Mouse (Mus musculus) midbrain, embryonic 15.5 days (tissue): ENCODE data around the gene Vstm5. TPM values are rescaled to one million over a fixed set of nuclear protein-coding genes. Genes with fewer than 3 reads are reported as not detected.
"Not testable (repeated sequence)": the region's sequence is repeated elsewhere in the genome, so short reads cannot be mapped to it uniquely, and the experiment has no call there.

Experiments used
- ATAC-seq: fragments of 200-750 bp; cut with Nextera tagmentation; replicated peaks from 2 replicates; pipeline ENCODE4 v1.8.0; 2017; ENCODE audit warnings: moderate TSS enrichment
- H3K27ac ChIP-seq: fragments of 300-500 bp; sonication (generic); 2 replicates; pipeline ENCODE4 v1.5.1; 2015; ENCODE audit warnings: mild to moderate bottlenecking, inconsistent platforms
- H3K27me3 ChIP-seq: fragments of 300-500 bp; sonication (generic); replicated peaks from 2 replicates; pipeline ENCODE4 v1.6.1; 2015; ENCODE audit warnings: inconsistent platforms
- H3K36me3 ChIP-seq: fragments of 300-500 bp; sonication (generic); replicated peaks from 2 replicates; pipeline ENCODE4 v1.6.1; 2015; ENCODE audit warnings: inconsistent platforms
- H3K4me1 ChIP-seq: fragments of 300-500 bp; sonication (generic); 2 replicates; pipeline ENCODE4 v1.6.1; 2015; ENCODE audit warnings: inconsistent platforms
- H3K4me2 ChIP-seq: fragments of 300-500 bp; sonication (generic); 2 replicates; pipeline ENCODE4 v1.6.1; 2015; ENCODE audit warnings: inconsistent platforms, mild to moderate bottlenecking, moderate library complexity
- H3K4me3 ChIP-seq: fragments of 300-500 bp; sonication (generic); 2 replicates; pipeline ENCODE4 v1.5.1; 2015; ENCODE audit warnings: mild to moderate bottlenecking, inconsistent platforms
- H3K9ac ChIP-seq: fragments of 300-500 bp; sonication (generic); 2 replicates; pipeline ENCODE4 v1.6.1; 2015; ENCODE audit warnings: mild to moderate bottlenecking, inconsistent platforms
- H3K9me3 ChIP-seq: fragments of 300-500 bp; sonication (generic); 2 replicates; pipeline ENCODE4 v1.6.1; 2016; ENCODE audit warnings: inconsistent platforms
- WGBS: fragments of 180-500 bp; shearing (Covaris S2); methylation state at CpG from one replicate; pipeline ENCODE4 v1.1.7; 2015; ENCODE audit warnings: mixed read lengths; 5-methylcytosine and 5-hydroxymethylcytosine counted together
- polyA plus RNA-seq: library from polyadenylated mRNA; unstranded; fragments of >200 nt; fragmentation: Nextera tagmentation; extraction: Ambion mirVana; gene quantifications from 2 replicates; pipeline ENCODE4 v1.2.1, GENCODE M21; 2015

The Vstm5 gene
- polyA plus RNA-seq = 22.9 and 24.8 TPM in 2 replicates

DNA sequence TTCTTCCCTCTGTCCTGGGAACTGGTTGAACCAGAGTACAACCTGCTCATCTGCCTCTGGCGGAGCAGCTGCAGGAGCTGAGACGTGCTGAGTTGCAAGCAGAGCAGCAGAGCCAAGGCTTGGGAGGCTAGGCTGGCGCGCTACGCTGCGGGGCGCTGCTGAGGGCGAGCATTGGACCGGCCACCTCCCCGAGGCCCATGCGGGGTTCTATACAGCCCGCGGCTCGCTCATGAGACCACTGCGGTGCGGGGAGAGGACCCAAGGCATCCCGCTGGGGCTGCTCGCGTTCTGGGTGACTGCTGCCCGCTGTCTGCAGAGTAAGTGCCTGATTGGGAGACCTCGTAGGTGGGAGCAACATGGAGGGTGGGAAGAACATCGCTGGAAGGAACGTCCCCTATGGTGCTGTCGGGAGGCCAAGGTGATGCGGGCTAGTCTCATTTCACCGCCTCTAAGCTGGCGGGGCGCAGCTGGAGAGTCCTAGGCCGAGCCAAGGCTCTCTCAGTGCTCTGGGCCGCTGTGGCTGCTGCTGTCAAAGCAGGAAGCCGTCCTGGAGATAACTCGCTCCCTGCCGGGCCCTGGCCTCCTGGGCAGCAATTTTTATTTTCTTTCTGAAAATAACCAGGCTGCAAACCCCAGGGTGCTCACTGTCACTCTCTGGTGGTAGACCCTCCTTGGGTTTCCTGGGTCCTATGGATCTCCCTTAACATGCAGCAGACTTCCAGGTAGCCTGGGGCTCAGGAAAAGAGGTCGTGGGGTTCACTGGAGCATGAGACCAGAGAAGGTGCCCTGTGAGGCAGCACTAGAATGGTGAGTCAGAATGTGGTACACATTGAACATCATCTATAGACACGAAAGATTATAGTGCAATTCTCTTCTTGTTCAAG is at the start of gene Vstm5:
Vstm5 (plus strand) TSS at position 4 of the 884 bp plus-strand sequence.
- H3K4me1 ChIP-seq = peaks cover 11% of the 10 kb centered on the region
- H3K27me3 ChIP-seq = no peaks in the 10 kb centered on the region
- H3K4me3 ChIP-seq = peak within 1 kb of the TSS; percentile 53
- H3K36me3 ChIP-seq = no peaks in the 10 kb centered on the region
- WGBS = 5% methylated on average over 35 of the region's 35 CpGs
- H3K4me2 ChIP-seq = peak within 1 kb of the TSS; percentile 78
- H3K9ac ChIP-seq = peak within 1 kb of the TSS; percentile 47
- peak within 1 kb of the TSS; percentile 72 for H3K27ac ChIP-seq
- ATAC-seq = peak; percentile 96
- H3K9me3 ChIP-seq = no peaks in the 10 kb centered on the region

DNA sequence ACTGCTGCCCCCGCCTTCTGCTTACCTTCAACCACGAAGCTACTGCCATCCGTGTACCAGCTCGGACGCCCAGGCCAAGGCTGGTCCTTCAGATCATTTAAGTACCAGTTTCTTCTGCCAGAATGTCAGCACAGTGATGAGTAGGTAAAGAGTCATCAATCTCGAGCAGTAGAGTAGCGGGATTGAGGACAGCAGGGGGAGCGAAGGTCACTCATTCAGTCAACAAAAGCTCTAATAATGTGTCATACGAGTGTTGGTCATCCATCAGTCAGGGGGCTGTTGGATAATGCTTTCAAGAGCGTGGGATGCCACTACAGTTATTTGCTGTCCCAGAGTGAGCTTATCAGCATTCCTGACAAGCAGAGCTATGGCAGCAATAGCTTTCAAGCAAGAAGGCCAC is 44.0 kb upstream of the Vstm5 start:
- not testable (repeated sequence) for H3K9ac ChIP-seq, H3K27ac ChIP-seq, H3K4me1 ChIP-seq, ATAC-seq, H3K27me3 ChIP-seq, H3K9me3 ChIP-seq, H3K36me3 ChIP-seq, H3K4me2 ChIP-seq, H3K4me3 ChIP-seq
- whole genome bisulfite sequencing = 86% methylated on average over 10 of the region's 10 CpGs

DNA sequence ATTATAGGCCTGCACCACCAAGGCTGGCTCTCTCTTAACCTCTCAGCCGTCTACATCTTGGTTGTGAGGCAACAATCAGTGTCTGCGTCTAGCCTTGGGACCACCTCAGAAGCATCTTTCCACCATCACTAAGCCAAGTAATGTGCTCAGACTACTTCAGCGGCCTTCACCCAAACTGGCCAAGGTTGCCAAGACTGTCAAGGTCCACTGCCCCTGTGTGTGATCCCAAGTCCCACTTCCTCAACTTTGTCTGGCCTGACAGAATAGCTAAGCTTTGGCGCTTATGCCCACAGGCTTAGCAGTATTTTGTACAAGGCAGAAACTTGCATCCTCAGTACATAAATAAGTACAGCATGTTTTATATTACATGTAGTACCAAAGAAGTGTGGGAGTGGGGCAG is 32.2 kb upstream of the Vstm5 start:
- Histone ChIP-seq H3K4me1 (no peaks in the 10 kb centered on the region), H3K27ac (no peak overlapping the region), H3K4me2 (no peak overlapping the region), H3K27me3 (no peaks in the 10 kb centered on the region), H3K4me3 (no peak overlapping the region), H3K9me3 (no peaks in the 10 kb centered on the region), H3K36me3 (no peaks in the 10 kb centered on the region), H3K9ac (no peak overlapping the region)
- WGBS = 96% methylated on average over 4 of the region's 4 CpGs
- ATAC-seq = no peak

DNA sequence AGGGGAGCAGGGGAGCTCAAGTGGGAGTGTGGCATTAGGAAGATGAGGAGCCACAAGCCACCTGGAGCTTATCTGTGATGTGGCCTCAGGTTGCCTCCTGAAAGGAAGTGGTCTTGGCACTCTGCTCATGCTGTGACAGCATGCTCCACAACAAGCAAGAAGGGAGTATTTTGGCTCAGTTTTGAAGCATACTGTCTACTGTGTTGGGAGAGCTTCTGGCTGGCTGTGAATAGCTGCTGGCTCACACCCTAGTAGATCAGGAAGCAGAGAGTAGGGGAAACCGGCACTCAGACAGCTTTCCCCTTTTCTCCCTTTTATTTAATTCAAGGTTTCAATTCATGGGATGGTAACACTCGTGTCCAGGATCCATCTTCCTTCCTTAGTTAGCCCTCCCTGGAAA is 29.5 kb upstream of the Vstm5 start:
- Histone ChIP-seq H3K4me1 (no peaks in the 10 kb centered on the region), H3K27ac (no peak overlapping the region), H3K4me2 (no peak overlapping the region), H3K36me3 (no peaks in the 10 kb centered on the region), H3K9ac (no peak overlapping the region), H3K9me3 (no peaks in the 10 kb centered on the region), H3K27me3 (no peaks in the 10 kb centered on the region), H3K4me3 (no peak overlapping the region)
- ATAC-seq = no peak
- 67% methylated on average over 2 of the region's 2 CpGs for WGBS

DNA sequence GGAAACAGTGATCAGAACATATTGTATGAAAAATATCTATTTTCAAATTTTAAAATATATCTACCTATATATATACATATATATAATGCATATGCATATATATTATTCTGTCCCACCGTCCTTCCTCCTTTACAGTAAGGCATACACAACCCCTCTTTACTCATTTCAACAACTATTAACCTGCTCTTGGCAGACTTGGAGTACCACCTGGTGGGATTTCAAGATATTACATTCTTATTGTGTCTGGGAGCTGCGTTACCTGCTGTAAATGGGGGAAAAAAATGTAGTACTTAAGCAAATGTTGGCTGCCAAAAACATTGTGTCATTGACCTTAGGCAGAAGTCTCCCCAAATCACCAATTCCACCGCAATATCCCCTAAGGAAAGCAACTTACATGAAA is 27.0 kb upstream of the Vstm5 start:
- WGBS = 82% methylated on average over 3 of the region's 3 CpGs
- ATAC-seq = no peak
- no peak overlapping the region for H3K27ac ChIP-seq
- H3K36me3 ChIP-seq = no peaks in the 10 kb centered on the region
- H3K4me3 ChIP-seq = no peak overlapping the region
- no peaks in the 10 kb centered on the region for H3K4me1 ChIP-seq
- no peaks in the 10 kb centered on the region for H3K9me3 ChIP-seq
- no peaks in the 10 kb centered on the region for H3K27me3 ChIP-seq
- H3K9ac ChIP-seq = no peak overlapping the region
- H3K4me2 ChIP-seq = no peak overlapping the region

DNA sequence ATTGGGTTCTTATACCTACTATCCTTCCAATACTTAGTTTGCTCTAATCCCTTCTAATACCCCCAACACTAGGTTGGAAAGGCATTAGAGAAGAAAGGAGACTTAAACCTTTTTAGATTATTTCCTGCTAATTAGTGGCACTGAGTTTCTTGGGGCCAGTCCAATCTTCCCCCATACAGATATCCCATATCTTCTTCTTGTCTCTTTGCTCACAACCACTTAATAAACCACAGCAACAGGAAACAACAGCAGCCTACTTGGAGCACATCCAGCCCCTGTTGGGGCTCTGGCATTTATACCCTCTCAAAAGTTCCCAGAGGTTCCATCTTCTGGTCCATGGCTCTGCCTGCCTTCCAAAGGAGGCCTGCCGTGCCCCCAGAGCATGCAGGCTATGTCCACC is 25.1 kb upstream of the Vstm5 start:
- Histone ChIP-seq H3K4me2 (no peak overlapping the region), H3K4me1 (no peaks in the 10 kb centered on the region), H3K27ac (no peak overlapping the region), H3K9ac (no peak overlapping the region), H3K4me3 (no peak overlapping the region), H3K27me3 (no peaks in the 10 kb centered on the region), H3K36me3 (no peaks in the 10 kb centered on the region), H3K9me3 (no peaks in the 10 kb centered on the region)
- 58% methylated on average over 1 of the region's 1 CpGs for WGBS
- no peak for ATAC-seq

DNA sequence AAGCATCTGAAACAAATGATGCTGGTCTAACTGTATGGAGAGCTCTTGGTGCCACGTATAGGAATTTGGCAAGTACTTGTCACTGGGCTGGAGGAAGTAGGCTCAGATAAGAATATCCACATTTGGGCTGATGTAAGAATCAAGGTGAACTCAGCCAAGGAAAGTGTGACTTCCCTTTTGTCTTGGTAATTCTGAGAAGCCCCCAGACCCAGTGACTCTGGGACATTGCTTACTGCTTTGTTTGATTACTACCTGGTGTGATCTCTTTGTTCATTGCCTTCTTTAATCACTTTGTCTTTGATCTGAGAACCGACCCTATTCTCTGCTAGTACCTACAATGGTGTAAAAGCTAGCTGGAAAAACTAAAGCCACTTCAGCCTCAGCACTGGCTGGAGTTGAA is 13.9 kb upstream of the Vstm5 start:
- 46% methylated on average over 2 of the region's 2 CpGs for WGBS
- Histone ChIP-seq H3K4me2 (no peak overlapping the region), H3K9me3 (no peaks in the 10 kb centered on the region; the same call in 1 of the 2 replicates), H3K36me3 (no peaks in the 10 kb centered on the region), H3K4me3 (no peak overlapping the region), H3K27me3 (no peaks in the 10 kb centered on the region), H3K9ac (no peak overlapping the region), H3K27ac (no peak overlapping the region), H3K4me1 (no peaks in the 10 kb centered on the region)
- no peak for ATAC-seq

DNA sequence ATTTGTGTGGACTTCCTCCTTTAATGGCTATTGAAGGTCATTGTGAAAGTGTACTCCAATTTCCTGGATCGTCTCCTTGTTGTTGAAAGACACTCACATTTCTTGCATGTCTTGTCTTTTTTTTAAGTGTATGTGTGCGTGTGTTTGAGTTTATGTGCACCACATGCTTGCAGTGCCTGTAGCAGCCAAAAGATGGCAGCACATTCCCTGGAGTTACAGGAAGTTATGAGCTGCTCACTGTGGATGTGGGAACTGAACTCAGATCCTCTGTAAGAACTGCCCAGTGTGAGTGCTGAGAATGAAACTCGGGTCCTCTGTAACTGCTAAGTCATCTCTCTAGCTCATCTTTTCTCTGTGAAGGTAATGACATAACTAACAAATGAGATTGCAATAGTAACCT is 6.4 kb upstream of the Vstm5 start:
- 89% methylated on average over 3 of the region's 3 CpGs for WGBS
- ATAC-seq = no peak

DNA sequence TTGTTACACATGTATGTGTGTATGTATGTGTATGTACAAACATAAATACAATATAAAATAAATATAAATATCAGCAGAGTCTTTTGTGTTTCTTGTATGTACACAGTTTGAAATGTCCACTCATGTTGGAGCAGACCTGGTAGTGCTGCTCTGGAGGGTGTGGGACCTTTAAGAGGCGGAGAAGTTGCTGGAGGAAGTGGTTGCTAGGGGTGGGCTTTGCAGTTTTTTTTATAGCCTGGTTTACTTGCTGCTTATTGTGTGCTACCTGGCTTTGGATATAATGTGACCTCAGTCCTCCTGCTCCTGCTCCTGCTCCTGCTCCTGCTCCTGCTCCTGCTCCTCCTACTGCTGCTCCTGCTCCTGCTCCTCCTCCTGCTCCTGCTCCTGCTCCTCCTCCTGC is 5.2 kb upstream of the Vstm5 start:
- no peak for ATAC-seq
- WGBS = 84% methylated on average over 1 of the region's 1 CpGs

More for the DNA sequence above, 6.4 kb upstream of the Vstm5 start:
- H3K4me2 ChIP-seq = no peak overlapping the region
- H3K27ac ChIP-seq = no peak overlapping the region
- no peak overlapping the region for H3K9ac ChIP-seq
- H3K27me3 ChIP-seq = no peaks in the 10 kb centered on the region
- H3K4me1 ChIP-seq = no peaks in the 10 kb centered on the region
- H3K4me3 ChIP-seq = no peak overlapping the region
- no peaks in the 10 kb centered on the region for H3K9me3 ChIP-seq
- no peaks in the 10 kb centered on the region for H3K36me3 ChIP-seq

DNA sequence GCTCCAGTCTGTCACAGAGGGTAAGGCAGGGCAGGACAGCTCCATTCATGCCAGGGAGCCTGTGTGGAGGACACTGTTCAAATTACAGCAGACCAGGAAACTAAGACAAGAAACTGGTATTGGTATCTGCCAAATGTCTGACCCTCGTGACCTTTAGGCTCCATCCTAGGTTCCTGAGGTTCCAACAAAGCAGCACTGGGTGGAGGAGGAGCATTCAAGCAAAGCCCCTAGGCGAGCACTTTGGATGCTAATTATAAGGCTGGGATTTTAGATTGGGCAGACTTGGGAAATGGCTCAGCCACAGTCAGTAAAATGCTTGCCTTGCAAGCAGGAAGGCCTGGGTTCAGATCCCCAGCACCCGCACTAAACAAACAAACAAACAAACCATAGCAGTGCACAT is 2.9 kb upstream of the Vstm5 start:
- Histone ChIP-seq H3K27me3 (no peaks in the 10 kb centered on the region), H3K4me3 (no peak overlapping the region), H3K4me2 (no peak overlapping the region), H3K27ac (no peak overlapping the region), H3K9ac (no peak overlapping the region), H3K36me3 (no peaks in the 10 kb centered on the region), H3K4me1 (peaks cover 11% of the 10 kb centered on the region), H3K9me3 (no peaks in the 10 kb centered on the region)
- WGBS = 61% methylated on average over 3 of the region's 3 CpGs
- no peak for ATAC-seq

More for the DNA sequence above, 5.2 kb upstream of the Vstm5 start:
- H3K36me3 ChIP-seq = no peaks in the 10 kb centered on the region
- H3K4me3 ChIP-seq = no peak overlapping the region
- H3K9me3 ChIP-seq = no peaks in the 10 kb centered on the region
- H3K9ac ChIP-seq = no peak overlapping the region
- no peak overlapping the region for H3K4me2 ChIP-seq
- H3K4me1 ChIP-seq = peaks cover 6% of the 10 kb centered on the region
- H3K27me3 ChIP-seq = no peaks in the 10 kb centered on the region
- H3K27ac ChIP-seq = no peak overlapping the region

DNA sequence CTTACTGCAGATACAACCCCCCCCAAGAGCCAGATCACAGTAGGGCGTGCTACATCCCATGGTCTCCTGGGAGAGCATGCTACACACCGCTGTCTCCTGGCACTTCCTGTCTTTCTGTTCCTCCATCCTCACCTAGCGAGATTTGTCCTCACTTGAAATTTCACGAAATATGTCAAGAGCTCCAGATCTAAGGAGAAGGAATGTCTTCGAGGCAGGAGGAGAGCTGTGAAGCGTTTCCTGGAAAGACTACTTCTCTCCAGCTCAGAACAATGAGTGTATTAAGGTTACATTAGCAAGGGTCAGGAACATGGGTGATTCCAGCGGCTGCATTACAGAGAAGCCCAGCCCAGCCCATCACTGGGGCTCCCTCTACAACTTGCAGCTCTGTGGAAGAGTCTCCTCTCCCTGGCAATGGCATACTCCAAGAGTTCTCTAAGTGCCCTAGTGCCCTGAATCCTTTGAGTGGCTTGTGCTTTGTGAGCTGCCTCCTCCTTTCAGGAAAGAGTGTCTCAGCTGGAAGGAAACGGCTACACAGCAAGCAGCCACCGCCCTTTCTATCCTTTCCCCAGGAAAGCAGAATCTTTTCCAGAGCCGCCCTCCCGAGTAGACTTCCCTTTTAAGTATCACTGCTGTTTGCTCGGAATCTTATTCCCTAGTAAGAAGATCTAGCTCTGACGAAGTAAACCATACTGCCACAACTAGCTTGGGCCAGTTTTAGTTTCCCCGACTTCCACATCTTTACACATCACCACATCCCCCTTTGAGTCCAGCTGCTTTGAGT is 1.1 kb upstream of the Vstm5 start:
- H3K4me1 ChIP-seq = peaks cover 11% of the 10 kb centered on the region
- no peak for ATAC-seq
- no peaks in the 10 kb centered on the region for H3K36me3 ChIP-seq
- no peak overlapping the region for H3K4me2 ChIP-seq
- WGBS = 48% methylated on average over 14 of the region's 14 CpGs
- H3K9ac ChIP-seq = no peak overlapping the region
- H3K9me3 ChIP-seq = no peaks in the 10 kb centered on the region
- no peak overlapping the region for H3K4me3 ChIP-seq
- no peak overlapping the region for H3K27ac ChIP-seq
- H3K27me3 ChIP-seq = no peaks in the 10 kb centered on the region

DNA sequence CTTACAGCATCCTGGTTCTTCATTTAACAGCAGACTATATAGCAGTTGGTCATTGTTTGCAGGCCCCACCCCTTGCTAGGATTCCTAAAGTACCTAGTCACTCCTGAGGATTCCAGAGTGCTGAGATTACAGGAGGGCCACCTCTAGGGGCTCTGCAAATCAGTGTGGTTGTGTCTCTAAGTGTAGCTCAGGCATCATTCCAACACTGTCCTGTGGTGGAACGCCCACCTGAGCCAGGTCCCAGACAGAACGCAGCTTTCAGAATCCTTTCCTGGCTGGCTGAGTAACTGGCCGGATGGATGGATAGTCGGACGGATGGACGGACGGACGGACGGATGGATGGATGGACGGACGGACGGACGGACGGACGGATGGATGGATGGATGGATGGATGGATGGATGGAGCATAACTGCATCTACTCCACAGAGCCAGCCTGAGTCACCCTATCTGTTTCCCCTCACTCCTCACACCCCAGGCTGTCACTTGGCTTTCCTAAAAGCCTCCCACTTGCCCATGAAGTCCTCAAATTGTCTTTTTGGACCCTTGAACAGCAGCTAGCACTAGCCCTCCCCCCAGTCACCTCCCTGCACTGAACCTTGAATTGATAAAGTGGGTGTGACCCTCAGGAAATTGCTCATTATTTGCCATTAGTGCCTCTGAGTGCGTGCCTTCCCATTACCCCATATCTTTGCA is 401 bp upstream of the Vstm5 start:
- WGBS = 79% methylated on average over 16 of the region's 16 CpGs
- no peaks in the 10 kb centered on the region for H3K9me3 ChIP-seq
- H3K27ac ChIP-seq = peak overlapping the region; percentile 72
- H3K27me3 ChIP-seq = no peaks in the 10 kb centered on the region
- H3K9ac ChIP-seq = peak overlapping the region; percentile 47
- H3K4me1 ChIP-seq = peaks cover 11% of the 10 kb centered on the region
- H3K4me2 ChIP-seq = peak overlapping the region; percentile 78
- H3K4me3 ChIP-seq = peak overlapping the region; percentile 53
- H3K36me3 ChIP-seq = no peaks in the 10 kb centered on the region
- ATAC-seq = peak; percentile 51
